Mouse (Mus musculus) right cerebral cortex, postnatal 14 days (tissue): ENCODE measurements around the gene Smim4.

Experiments used
- DNase-seq: peaks from one replicate; pipeline ENCODE4 v3.0.0; 2022

Gene Smim4

GRCm38 (mm10) chr14:31138219-31138896 is 9.6 kb upstream of the Smim4 start:
- no peak for DNase-seq

GRCm38 (mm10) chr14:31137791-31138190 is 9.0 kb upstream of the Smim4 start:
- DNase-seq: no peak

- no peak for DNase-seq
Observed at GRCm38 (mm10) chr14:31137281-31137595, 8.5 kb upstream of the Smim4 start.

GRCm38 (mm10) chr14:31136411-31137280 is 7.9 kb upstream of the Smim4 start:
- no peak for DNase-seq

- DNase-seq: no peak
Observed at GRCm38 (mm10) chr14:31135495-31136410, 7.0 kb upstream of the Smim4 start.

- DNase-seq: no peak
Observed at GRCm38 (mm10) chr14:31134015-31135000, 5.6 kb upstream of the Smim4 start.

GRCm38 (mm10) chr14:31133023-31133665 is 4.4 kb upstream of the Smim4 start:
- no peak for DNase-seq

GRCm38 (mm10) chr14:31132491-31132975 is 3.8 kb upstream of the Smim4 start:
- DNase-seq: no peak

GRCm38 (mm10) chr14:31132031-31132430 is 3.3 kb upstream of the Smim4 start:
- no peak for DNase-seq

GRCm38 (mm10) chr14:31131272-31131821 is 2.6 kb upstream of the Smim4 start:
- DNase-seq: no peak

- DNase-seq: peak; percentile 74
Observed at GRCm38 (mm10) chr14:31130236-31131220, 1.8 kb upstream of the Smim4 start, which contains the start of gene Nt5dc2. TSS of gene Nt5dc2 (plus strand) at chr14:31131053.

- no peak for DNase-seq
Observed at GRCm38 (mm10) chr14:31129326-31130235, 825 bp upstream of the Smim4 start.

GRCm38 (mm10) chr14:31128101-31128825 is 493 bp downstream of the Smim4 start:
- DNase-seq: no peak

- DNase-seq: no peak
Observed at GRCm38 (mm10) chr14:31126826-31127225, 1.9 kb downstream of the Smim4 start.

- DNase-seq: no peak
Observed at GRCm38 (mm10) chr14:31125106-31126075, 3.4 kb downstream of the Smim4 start.

GRCm38 (mm10) chr14:31115522-31115921 is 13.2 kb downstream of the Smim4 start:
- DNase-seq: no peak

GRCm38 (mm10) chr14:31114011-31114410 is 14.7 kb downstream of the Smim4 start:
- DNase-seq: no peak
